Mouse (Mus musculus) left cerebral cortex, postnatal 10 days (tissue): Measurements from ENCODE around the gene Ctdspl. TPM values are rescaled to one million over a fixed set of nuclear protein-coding genes. Genes with fewer than 3 reads are reported as not detected.

ENCODE experiments used
- DNase-seq, 2 experiments: peaks; one replicate each; pipeline ENCODE4 v3.0.0; 2021 to 2022; ENCODE audit warnings: low spot score in 2 of 2, mixed read lengths in 1 of 2; ENCODE audit errors: extremely low spot score in 1 of 2
- intact Hi-C: fragments of 180-260 bp; cut with DNase I; formaldehyde crosslinking; loops from one replicate; pipeline ENCODE4 v1.15.1; 2025
- total RNA-seq, 2 experiments: library from RNA; stranded (reverse); gene quantifications; 2 replicates each; pipeline ENCODE4 v1.2.3; 2021

The Ctdspl gene
- total RNA-seq, 2 experiments from 2014 or later = 18.6 to 25.5 TPM

- no peak for DNase-seq
- intact Hi-C loops = no loop called here
Observed at GRCm38 (mm10) chr9:118939410-118939809, 13.2 kb downstream of the Ctdspl start.

GRCm38 (mm10) chr9:118939831-118940230 is 13.6 kb downstream of the Ctdspl start:
- no peak for DNase-seq
- intact Hi-C loops = no loop called here

- DNase-seq = no peak
- intact Hi-C loops = no loop called here
Observed at GRCm38 (mm10) chr9:118940591-118941207, 14.4 kb downstream of the Ctdspl start.

GRCm38 (mm10) chr9:118942030-118942429 is 15.8 kb downstream of the Ctdspl start:
- DNase-seq = no peak
- intact Hi-C loops = no loop called here

- DNase-seq = no peak
- intact Hi-C loops = no loop called here
Observed at GRCm38 (mm10) chr9:118943941-118944340, 17.7 kb downstream of the Ctdspl start.

GRCm38 (mm10) chr9:118944388-118944787 is 18.1 kb downstream of the Ctdspl start:
- intact Hi-C loops = no loop called here
- no peak for DNase-seq

GRCm38 (mm10) chr9:118948486-118948885 is 22.2 kb downstream of the Ctdspl start:
- no peak for DNase-seq
- intact Hi-C loops = no loop called here

GRCm38 (mm10) chr9:118949124-118949523 is 22.9 kb downstream of the Ctdspl start:
- intact Hi-C loops = no loop called here
- DNase-seq = no peak

- DNase-seq = no peak
- intact Hi-C loops = no loop called here
Observed at GRCm38 (mm10) chr9:118949654-118950053, 23.4 kb downstream of the Ctdspl start.

- intact Hi-C loops = no loop called here
- no peak for DNase-seq
Observed at GRCm38 (mm10) chr9:118950061-118950460, 23.8 kb downstream of the Ctdspl start.

- intact Hi-C loops = no loop called here
Observed at GRCm38 (mm10) chr9:118950751-118951150, 24.5 kb downstream of the Ctdspl start.

GRCm38 (mm10) chr9:118951381-118951780 is 25.1 kb downstream of the Ctdspl start:
- intact Hi-C loops = no loop called here
- no peak for DNase-seq

More at GRCm38 (mm10) chr9:118950751-118951150, 24.5 kb downstream of the Ctdspl start:
- no peak for DNase-seq

GRCm38 (mm10) chr9:118952180-118952579 is 25.9 kb downstream of the Ctdspl start:
- intact Hi-C loops = no loop called here
- no peak for DNase-seq

- no peak for DNase-seq
- intact Hi-C loops = no loop called here
Observed at GRCm38 (mm10) chr9:118953465-118954194, 27.4 kb downstream of the Ctdspl start.

GRCm38 (mm10) chr9:118958802-118959201 is 32.5 kb downstream of the Ctdspl start:
- intact Hi-C loops = no loop called here

GRCm38 (mm10) chr9:118960415-118961091 is 34.3 kb downstream of the Ctdspl start:
- intact Hi-C loops = loop anchor here (1.0 kb wide), 1 partner anchor 10 kb away; no protein-coding TSS in a partner anchor
- DNase-seq = peak in 1 of 2 experiments; percentile 77

More at GRCm38 (mm10) chr9:118958802-118959201, 32.5 kb downstream of the Ctdspl start:
- DNase-seq = no peak

- DNase-seq = no peak
- intact Hi-C loops = no loop called here
Observed at GRCm38 (mm10) chr9:118963149-118963548, 36.9 kb downstream of the Ctdspl start.

- intact Hi-C loops = no loop called here
- no peak for DNase-seq
Observed at GRCm38 (mm10) chr9:118964263-118965034, 38.2 kb downstream of the Ctdspl start.

GRCm38 (mm10) chr9:118969810-118970209 is 43.6 kb downstream of the Ctdspl start:
- no peak for DNase-seq
- intact Hi-C loops = loop anchor here (1.0 kb wide), 1 partner anchor 9 kb away; no protein-coding TSS in a partner anchor
